Mouse (Mus musculus) kidney, adult 8-10 months (tissue): ENCODE data around the gene Dnajc6.

Experiments used
- DNase-seq, 2 experiments: peaks; one replicate each; pipeline ENCODE4 v3.0.0; 2022

The Dnajc6 gene

DNA sequence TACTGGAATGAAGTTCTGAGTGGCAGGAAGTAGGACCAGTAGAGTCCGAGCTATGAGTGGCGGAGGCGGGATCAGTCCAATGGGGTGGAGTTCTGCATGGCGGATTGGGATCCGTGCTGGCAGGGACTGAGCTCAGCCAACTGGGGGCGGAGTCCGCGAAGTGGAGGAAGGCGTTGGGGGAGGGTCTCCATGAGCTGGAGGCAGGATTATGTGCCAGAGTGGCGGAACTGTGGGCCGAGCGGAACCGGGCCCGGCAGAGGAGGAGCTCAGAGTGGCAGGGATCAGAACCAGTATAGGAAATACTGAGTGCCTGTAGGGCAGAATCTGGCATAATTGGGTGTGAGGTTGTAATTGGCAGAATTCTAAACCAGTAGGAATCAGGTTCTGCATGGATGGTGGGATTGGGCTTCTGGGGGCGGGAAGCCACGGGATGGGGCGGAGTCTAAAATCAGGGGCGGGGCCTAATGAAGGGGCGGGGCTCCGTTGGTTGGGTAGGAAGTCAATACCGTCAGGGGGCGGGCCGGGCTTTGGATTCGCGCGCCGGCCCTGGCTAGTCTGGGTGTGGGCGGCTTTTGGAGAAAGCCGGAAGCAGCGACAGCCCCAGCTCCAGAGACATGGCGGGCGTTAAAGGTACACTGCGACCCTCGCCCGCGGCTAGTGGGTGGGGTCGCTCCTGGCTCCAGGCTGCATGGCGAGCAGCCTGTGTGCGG, 150.9 kb downstream of the Dnajc6 start, which contains the start of gene Leprot:
Gene Leprot, plus strand, starts transcription at position 523 of the 710 bp plus-strand sequence.
- peak; percentile 100 for DNase-seq

GRCm38 (mm10) chr4:101647976-101648642, 151.7 kb downstream of the Dnajc6 start:
- DNase-seq: peak; percentile 47 to 58

DNA sequence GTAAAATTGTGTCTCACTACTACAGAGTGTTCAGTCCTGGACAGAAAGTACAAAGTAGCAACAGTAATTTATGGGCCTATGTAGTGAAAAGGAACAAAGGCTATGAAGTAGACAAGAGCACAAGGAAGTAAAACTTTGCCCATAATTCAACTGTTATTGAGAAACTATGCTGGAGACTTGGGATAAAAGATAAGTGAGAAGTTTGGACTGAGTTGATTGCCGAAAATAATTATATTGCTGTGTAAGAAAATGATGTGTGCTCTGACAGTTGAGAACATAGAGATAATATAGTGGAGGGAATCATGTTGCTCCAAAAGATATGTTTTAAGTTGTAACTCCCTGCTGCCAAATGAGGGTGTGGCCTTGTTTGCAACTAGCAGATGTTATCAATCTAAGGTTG, 152.3 kb downstream of the Dnajc6 start:
- DNase-seq: no peak

DNA sequence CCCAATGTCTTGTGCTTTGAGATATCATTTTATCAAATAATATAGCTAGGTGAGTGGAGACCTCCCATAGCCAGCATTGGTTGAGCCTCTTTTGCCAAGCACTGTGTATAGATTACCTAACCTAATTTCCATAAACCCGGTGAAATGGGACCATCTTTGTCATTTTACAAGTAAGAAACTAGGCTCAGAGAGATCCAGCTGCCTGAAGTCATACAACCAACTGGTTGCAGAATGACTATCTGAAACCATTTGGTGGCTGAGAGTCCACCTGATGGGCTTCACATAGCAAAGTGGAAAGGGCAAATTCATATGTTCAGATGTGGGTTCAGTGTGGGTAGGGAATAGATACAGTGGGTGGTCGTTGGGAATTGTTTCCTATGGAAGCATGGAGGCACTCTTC, 154.5 kb downstream of the Dnajc6 start:
- DNase-seq: no peak

DNA sequence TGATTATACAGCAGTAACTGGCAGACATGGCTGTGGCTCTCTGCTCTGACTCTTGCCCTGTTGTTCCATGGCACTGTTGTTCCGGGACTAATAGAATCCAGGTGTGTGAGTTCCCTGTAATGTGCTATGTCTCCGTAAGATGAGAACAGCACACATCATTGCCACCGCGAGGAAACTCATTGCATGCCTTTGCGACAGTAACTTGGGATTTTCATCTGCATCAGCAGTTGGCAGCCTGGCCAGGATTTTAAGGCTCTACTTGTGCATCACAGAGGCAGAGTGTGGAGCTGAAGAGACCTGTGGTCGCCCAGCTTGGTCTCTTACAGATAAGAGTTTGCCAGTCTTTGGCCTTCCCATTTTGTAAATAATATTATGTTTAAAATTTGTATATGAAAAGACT, 157.8 kb downstream of the Dnajc6 start:
- DNase-seq: no peak

DNA sequence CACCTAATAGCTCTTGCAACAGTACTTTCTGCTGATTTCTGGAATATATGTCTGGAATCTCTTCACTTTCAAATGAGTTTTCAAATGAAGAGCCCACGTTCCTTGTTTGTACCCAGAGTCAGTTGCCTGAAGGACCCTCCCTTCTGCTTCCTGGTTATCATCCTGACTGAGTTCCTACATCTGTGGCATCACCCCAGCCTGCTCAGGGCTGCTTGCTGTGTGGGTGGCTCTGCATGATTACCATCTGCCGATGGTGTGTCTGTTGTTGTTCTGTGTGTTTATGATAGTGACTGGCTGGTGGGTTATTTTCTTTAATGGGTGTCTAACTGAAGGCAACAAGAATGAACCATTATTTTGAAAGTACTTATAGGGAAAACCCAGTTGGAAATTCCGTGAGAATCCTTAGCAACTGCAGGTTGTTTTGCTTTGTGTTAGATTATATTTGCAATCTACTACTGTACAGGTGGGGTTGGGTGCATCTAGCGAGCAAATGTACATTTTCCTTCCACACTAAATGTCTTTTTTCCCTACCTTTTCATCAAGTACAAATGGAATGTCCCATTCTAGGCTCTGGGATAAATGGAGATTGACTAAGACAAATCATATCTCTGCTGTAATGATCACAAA, 158.5 kb downstream of the Dnajc6 start:
- DNase-seq: no peak

DNA sequence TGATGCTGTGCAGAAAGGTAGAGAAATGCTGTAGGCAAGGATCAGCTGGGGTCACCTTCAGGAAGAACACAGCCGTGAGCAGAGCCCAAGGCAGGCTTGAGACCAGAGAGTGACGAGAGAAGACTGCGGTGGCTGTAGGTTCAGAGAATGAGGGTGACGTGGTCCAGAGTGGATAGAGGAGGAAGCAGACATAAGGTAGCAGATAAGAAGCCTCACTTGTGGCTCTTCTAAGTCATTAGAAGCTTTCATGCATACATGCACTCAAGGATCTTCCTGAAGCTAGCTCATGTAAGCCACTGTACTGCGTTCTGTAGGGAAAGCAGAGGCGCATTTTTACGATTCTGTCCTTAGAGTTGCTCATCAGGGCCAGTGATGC, 159.0 kb downstream of the Dnajc6 start:
- no peak for DNase-seq

GRCm38 (mm10) chr4:101656056-101656455, 159.6 kb downstream of the Dnajc6 start:
- no peak for DNase-seq

GRCm38 (mm10) chr4:101656956-101657570, 160.6 kb downstream of the Dnajc6 start:
- DNase-seq: no peak

- DNase-seq: peak in 1 of 2 experiments; percentile 42
Measured at GRCm38 (mm10) chr4:101664160-101664750, 167.8 kb downstream of the Dnajc6 start.

DNA sequence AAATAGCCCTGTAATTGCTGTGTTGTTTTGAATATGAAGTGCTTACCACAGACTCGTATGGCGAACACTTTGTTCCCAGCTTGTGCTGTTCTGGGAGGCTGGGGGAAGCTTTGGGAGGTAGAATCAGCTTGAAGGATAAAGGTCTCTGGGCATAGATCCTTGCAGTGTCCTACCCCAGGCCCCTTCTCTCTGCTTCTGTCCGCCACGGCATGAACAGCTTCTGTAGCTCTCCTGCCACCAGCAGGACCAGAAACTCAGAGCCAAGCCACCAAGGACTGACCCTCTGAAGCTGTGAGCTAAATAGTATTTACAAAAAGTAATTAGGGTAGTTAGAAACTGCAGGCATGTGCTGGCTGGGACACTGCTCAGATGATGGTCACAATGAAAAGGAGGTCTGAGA, 168.3 kb downstream of the Dnajc6 start:
- no peak for DNase-seq

- peak in 1 of 2 experiments; percentile 16 for DNase-seq
Measured at GRCm38 (mm10) chr4:101669161-101669560, 172.7 kb downstream of the Dnajc6 start.

DNA sequence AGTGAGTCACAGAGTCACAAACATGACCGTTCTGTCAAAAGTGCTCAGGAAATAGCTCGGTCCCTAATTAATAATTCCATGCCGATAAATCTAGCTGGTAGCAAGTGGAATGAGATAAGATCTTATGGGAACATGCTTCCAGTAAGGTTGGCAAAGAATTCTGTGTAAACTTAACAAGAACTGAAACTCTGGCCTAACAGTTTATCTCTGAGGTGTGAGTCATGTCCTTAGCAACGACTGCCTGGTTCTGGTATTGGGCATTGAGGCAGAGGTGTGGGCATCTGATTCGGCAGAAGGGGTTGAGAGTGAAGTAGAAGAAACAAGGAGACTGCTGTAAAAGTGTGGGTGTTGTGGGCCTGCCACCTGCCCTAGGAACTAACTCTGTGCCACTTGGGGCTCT, 173.4 kb downstream of the Dnajc6 start:
- DNase-seq: no peak

GRCm38 (mm10) chr4:101674790-101675189, 178.3 kb downstream of the Dnajc6 start:
- DNase-seq: no peak

GRCm38 (mm10) chr4:101675726-101676125, 179.3 kb downstream of the Dnajc6 start:
- peak; percentile 51 to 73 for DNase-seq

GRCm38 (mm10) chr4:101682620-101683019, 186.2 kb downstream of the Dnajc6 start:
- DNase-seq: no peak

- DNase-seq: no peak
Measured at GRCm38 (mm10) chr4:101683086-101683485, 186.6 kb downstream of the Dnajc6 start.

DNA sequence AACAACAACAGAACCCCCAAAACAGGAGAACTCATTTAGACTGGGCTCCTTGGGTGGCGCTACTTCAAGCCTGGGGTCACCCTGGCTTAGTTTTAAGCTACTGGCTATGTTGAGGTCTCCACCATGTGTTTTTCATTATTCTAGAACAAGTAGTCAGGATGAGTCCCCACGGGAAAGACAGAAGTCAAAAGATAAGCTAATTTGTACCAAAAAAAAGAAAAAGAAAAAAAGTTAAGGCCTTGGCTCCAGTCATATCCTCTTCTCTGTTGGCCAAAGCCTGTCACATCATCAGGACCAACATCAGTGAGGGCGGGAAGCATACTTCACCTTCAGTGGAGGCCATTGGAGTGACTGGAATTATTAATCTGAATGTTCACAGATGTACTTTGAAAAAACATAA, 188.4 kb downstream of the Dnajc6 start:
- DNase-seq: no peak

DNA sequence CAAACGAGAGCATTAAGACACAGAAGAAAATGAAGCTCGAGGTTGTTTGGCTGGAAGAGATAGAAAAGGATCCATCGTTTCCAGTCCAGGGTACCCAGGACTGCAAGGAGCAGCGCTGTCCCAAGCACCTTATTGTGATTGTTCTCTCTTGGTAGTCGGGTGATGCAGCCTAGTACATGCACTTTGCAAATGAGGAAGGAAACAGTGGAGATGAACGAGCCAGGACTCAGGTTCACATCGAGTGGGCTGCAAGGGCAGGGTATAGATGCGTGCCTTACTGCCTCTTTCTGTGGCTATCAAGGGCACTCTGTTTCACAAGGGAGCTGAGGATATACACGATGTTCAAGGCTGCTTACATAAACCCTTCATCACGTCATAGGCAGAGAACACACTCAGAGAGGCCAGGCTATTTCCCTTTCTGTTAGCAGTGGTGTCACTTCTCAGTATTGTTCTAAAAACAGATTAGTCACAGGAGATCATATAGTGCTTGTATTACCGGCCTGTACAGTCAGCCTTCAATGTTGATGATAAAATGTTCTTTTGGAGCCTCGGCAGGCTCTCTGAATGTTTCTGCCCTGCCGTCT, 189.9 kb downstream of the Dnajc6 start:
- no peak for DNase-seq

DNA sequence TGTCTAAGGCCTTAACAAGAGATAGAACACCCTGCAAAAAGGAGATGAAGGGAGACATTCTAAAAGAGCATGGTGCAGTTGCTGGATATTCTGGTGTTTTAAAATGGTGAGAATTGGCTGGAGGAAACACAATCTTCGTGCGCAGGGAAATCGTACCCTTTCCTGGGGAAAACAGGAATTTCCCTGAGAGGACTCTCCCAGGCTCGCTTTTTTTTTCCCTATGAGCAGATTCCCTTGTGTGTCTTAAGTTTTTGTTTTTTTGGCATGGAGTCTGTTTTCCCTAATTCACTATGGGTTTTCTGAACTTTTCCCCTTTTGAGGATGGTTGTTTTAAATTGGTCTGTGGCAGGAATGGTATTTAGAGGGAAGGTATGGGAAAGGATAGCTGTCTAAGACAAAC, 192.8 kb downstream of the Dnajc6 start:
- DNase-seq: no peak

DNA sequence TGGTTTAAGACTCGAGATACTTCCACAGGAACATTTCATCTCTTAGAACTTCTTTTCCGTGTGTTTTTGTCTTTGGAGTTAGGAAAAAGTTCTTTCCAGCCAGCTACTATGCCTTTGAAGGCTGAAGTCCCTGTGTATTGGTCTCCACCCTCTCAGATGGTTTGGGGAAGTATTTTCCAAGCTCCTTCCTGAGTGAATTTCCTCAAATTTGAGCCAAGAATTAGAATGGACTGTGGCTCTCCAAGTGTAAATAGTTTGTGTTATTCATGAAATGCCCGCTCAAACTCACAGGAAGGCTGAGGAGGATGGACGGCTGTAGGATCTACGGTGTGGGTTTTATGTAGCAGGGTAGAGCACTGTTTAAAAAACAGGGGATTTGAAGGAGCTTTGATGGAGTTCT, 193.2 kb downstream of the Dnajc6 start:
- peak in 1 of 2 experiments; percentile 13 for DNase-seq
